Mouse (Mus musculus) CH12.LX (cell line): ENCODE results near the gene Dffb. TPM values are rescaled to one million over a fixed set of nuclear protein-coding genes. Genes with fewer than 3 reads are reported as not detected.

Experiments
- DNase-seq: peaks from one replicate; pipeline ENCODE4 v3.0.0-alpha.2; 2013; ENCODE audit errors: extremely low read depth
- H3K27ac ChIP-seq: 2 replicates; pipeline ENCODE4 v1.5.1; 2012; ENCODE audit warnings: low read depth, mild to moderate bottlenecking, control low read depth, moderate library complexity; ENCODE audit not compliant: insufficient read depth
- H3K27me3 ChIP-seq: replicated peaks from 2 replicates; pipeline ENCODE3; 2012; ENCODE audit warnings: inconsistent platforms
- H3K36me3 ChIP-seq, 2 experiments: replicated peaks in 1 of 2; 2 replicates each; pipeline versions ENCODE3 to v1.6.1; 2012; ENCODE audit warnings: inconsistent platforms in 1 of 2, low read length in 1 of 2, mild to moderate bottlenecking in 1 of 2, mixed read lengths in 1 of 2, moderate library complexity in 1 of 2; ENCODE audit not compliant: control insufficient read depth in 1 of 2, insufficient read depth in 1 of 2
- H3K4me1 ChIP-seq, 2 experiments: 2 replicates each; pipeline ENCODE4 v1.6.1; 2012; ENCODE audit warnings: inconsistent platforms in 1 of 2, moderate library complexity in 1 of 2; ENCODE audit not compliant: insufficient read depth in 2 of 2, control insufficient read depth in 1 of 2
- H3K4me2 ChIP-seq: 2 replicates; pipeline ENCODE4 v1.6.1; 2012; ENCODE audit warnings: low read depth, mild to moderate bottlenecking, control low read depth; ENCODE audit not compliant: poor library complexity, insufficient read depth, severe bottlenecking
- H3K4me3 ChIP-seq, 3 experiments: fragments of 150-350 bp in 1 of 3; sonication (generic) in 1 of 3; replicated peaks in 1 of 3; 2 replicates each; pipeline versions ENCODE3 to v1.5.1; 2011 to 2012; ENCODE audit warnings: low read depth in 2 of 3, low read length in 2 of 3, mild to moderate bottlenecking in 2 of 3, moderate library complexity in 2 of 3, control low read depth in 1 of 3, improper control_type of control experiment in 1 of 3, inconsistent platforms in 1 of 3, mixed read lengths in 1 of 3; ENCODE audit not compliant: poor library complexity in 1 of 3
- H3K79me2 ChIP-seq: replicated peaks from 2 replicates; pipeline ENCODE4 v1.6.1; 2012; ENCODE audit warnings: mild to moderate bottlenecking, moderate library complexity; ENCODE audit not compliant: control insufficient read depth, poor library complexity, insufficient read depth, severe bottlenecking; ENCODE audit errors: extremely low read depth
- H3K9ac ChIP-seq: 2 replicates; pipeline ENCODE4 v1.6.1; 2012; ENCODE audit warnings: low read depth, mild to moderate bottlenecking, control low read depth, moderate library complexity; ENCODE audit not compliant: insufficient read depth
- H3K9me3 ChIP-seq: replicated peaks from 2 replicates; pipeline ENCODE3; 2012; ENCODE audit warnings: low read length, inconsistent platforms, mixed read lengths
- BHLHE40 ChIP-seq: IDR thresholded peaks from 2 replicates; pipeline ENCODE4 v1.6.1; 2011; ENCODE audit warnings: mild to moderate bottlenecking, low read depth, low read length, improper control_type of control experiment
- CHD1 ChIP-seq: IDR thresholded peaks from 2 replicates; pipeline ENCODE4 v1.6.1; 2012; ENCODE audit warnings: low read depth, low read length, improper control_type of control experiment, inconsistent platforms
- CHD2 ChIP-seq: IDR thresholded peaks from 2 replicates; pipeline ENCODE4 v1.6.1; 2011; ENCODE audit warnings: low read length, improper control_type of control experiment
- ELF1 ChIP-seq: IDR thresholded peaks from 2 replicates; pipeline ENCODE4 v1.6.1; 2014; ENCODE audit warnings: low read depth, mild to moderate bottlenecking, inconsistent platforms, low read length, improper control_type of control experiment
- ETS1 ChIP-seq: conservative IDR thresholded peaks from 2 replicates; pipeline ENCODE4 v1.6.1; 2012; ENCODE audit warnings: low read depth, mild to moderate bottlenecking, inconsistent platforms, low read length, improper control_type of control experiment, moderate library complexity
- IRF4 ChIP-seq: IDR thresholded peaks from 2 replicates; pipeline ENCODE4 v1.6.1; 2014; ENCODE audit warnings: low read depth, mild to moderate bottlenecking, inconsistent platforms, low read length, improper control_type of control experiment
- JUN ChIP-seq: IDR thresholded peaks from 2 replicates; pipeline ENCODE4 v1.6.1; 2011; ENCODE audit warnings: low read depth, mild to moderate bottlenecking, low read length, improper control_type of control experiment, moderate library complexity; ENCODE audit not compliant: insufficient read depth
- JUND ChIP-seq: conservative IDR thresholded peaks from 2 replicates; pipeline ENCODE4 v1.6.1; 2011; ENCODE audit warnings: low read depth, low read length, improper control_type of control experiment
- KAT2A ChIP-seq: IDR thresholded peaks from 2 replicates; pipeline ENCODE4 v1.6.1; 2012; ENCODE audit warnings: low read length, improper control_type of control experiment, inconsistent platforms; ENCODE audit not compliant: insufficient replicate concordance
- MAFK ChIP-seq: IDR thresholded peaks from 2 replicates; pipeline ENCODE4 v1.6.1; 2011; ENCODE audit warnings: low read length, improper control_type of control experiment; ENCODE audit not compliant: insufficient replicate concordance
- MAZ ChIP-seq: IDR thresholded peaks from 2 replicates; pipeline ENCODE4 v1.6.1; 2012; ENCODE audit warnings: low read depth, mild to moderate bottlenecking, inconsistent platforms, low read length, improper control_type of control experiment, moderate library complexity
- MEF2A ChIP-seq: IDR thresholded peaks from 2 replicates; pipeline ENCODE4 v1.6.1; 2014; ENCODE audit warnings: low read depth, mild to moderate bottlenecking, inconsistent platforms, low read length, improper control_type of control experiment, borderline replicate concordance
- MYC ChIP-seq: IDR thresholded peaks from 2 replicates; pipeline ENCODE4 v1.6.1; 2011; ENCODE audit warnings: low read depth, mild to moderate bottlenecking, improper control_type of control experiment, low read length
- NRF1 ChIP-seq: IDR thresholded peaks from 2 replicates; pipeline ENCODE4 v1.6.1; 2014; ENCODE audit warnings: low read depth, mild to moderate bottlenecking, inconsistent platforms, low read length, improper control_type of control experiment, moderate library complexity
- PAX5 ChIP-seq: IDR thresholded peaks from 2 replicates; pipeline ENCODE4 v1.6.1; 2012; ENCODE audit warnings: low read length, inconsistent platforms, mixed read lengths
- POLR2AphosphoS2 ChIP-seq: IDR thresholded peaks from 2 replicates; pipeline ENCODE4 v1.6.1; 2011; ENCODE audit warnings: low read depth, low read length, improper control_type of control experiment
- RAD21 ChIP-seq: IDR thresholded peaks from 2 replicates; pipeline ENCODE4 v1.6.1; 2011; ENCODE audit warnings: low read depth, mild to moderate bottlenecking, low read length, improper control_type of control experiment, moderate library complexity
- SIN3A ChIP-seq: IDR thresholded peaks from 2 replicates; pipeline ENCODE4 v1.6.1; 2012; ENCODE audit warnings: low read length, improper control_type of control experiment, inconsistent platforms
- SMC3 ChIP-seq: IDR thresholded peaks from 2 replicates; pipeline ENCODE4 v1.6.1; 2011; ENCODE audit warnings: low read depth, low read length, improper control_type of control experiment
- TCF12 ChIP-seq: IDR thresholded peaks from 2 replicates; pipeline ENCODE4 v1.6.1; 2014; ENCODE audit warnings: low read depth, mild to moderate bottlenecking, inconsistent platforms, low read length, improper control_type of control experiment
- UBTF ChIP-seq: IDR thresholded peaks from 2 replicates; pipeline ENCODE4 v1.6.1; 2012; ENCODE audit warnings: low read depth, mild to moderate bottlenecking, inconsistent platforms, low read length, improper control_type of control experiment, moderate library complexity
- USF1 ChIP-seq: IDR thresholded peaks from 2 replicates; pipeline ENCODE4 v1.6.1; 2014; ENCODE audit warnings: low read depth, mild to moderate bottlenecking, inconsistent platforms, low read length, improper control_type of control experiment
- ZC3H11A ChIP-seq: IDR thresholded peaks from 2 replicates; pipeline ENCODE4 v1.6.1; 2012; ENCODE audit warnings: low read depth, mild to moderate bottlenecking, inconsistent platforms, low read length, improper control_type of control experiment
- dilution Hi-C: fragments of 300-500 bp; cut with MboI; formaldehyde crosslinking; loops from 2 replicates; pipeline ENCODE4 v1.14.3; 2020; ENCODE audit warnings: low sequenced_read_pairs; ENCODE audit not compliant: extremely low pct_unique_long_range_greater_than_20kb, extremely low pct_ligation_motif_present
- in situ Hi-C: fragments of 300-500 bp; cut with MboI; formaldehyde crosslinking; loops from 3 replicates; pipeline ENCODE4 v1.14.3; 2019; ENCODE audit warnings: low sequenced_read_pairs, low pct_ligation_motif_present, low pct_unique_long_range_greater_than_20kb, mixed read lengths
- polyA plus RNA-seq: library from polyadenylated mRNA; unstranded; fragments of >175 nt; gene quantifications from 2 replicates; pipeline ENCODE4 v1.2.1, GENCODE M21; 2012; ENCODE audit warnings: low read depth; ENCODE audit not compliant: insufficient read length
- total RNA-seq, 2 experiments: library from RNA; depleted of rRNA; stranded (reverse); fragments of 300-350 nt in 1 of 2; fragments of >200 nt in 1 of 2; gene quantifications; 2 replicates each; pipeline ENCODE4 v1.2.3; 2012 to 2014

The Dffb gene
- total and polyA plus RNA-seq, 3 experiments = 10.7 to 21.4 (median 12.6) TPM

- dilution Hi-C loops = no loop called here
- peaks cover 65 to 95% of the 10 kb centered on the region in 2 experiments for H3K36me3 ChIP-seq
These were observed 8.3 kb downstream of the Dffb start for GRCm38 (mm10) chr4:153966651-153967050.

GRCm38 (mm10) chr4:153962631-153963030 lies 12.3 kb downstream of the Dffb start:
- dilution Hi-C loops = no loop called here
- in situ Hi-C loops = no loop called here
- Histone ChIP-seq H3K4me1 (peaks cover 4 to 23% of the 10 kb centered on the region in 2 experiments; a peak in 3 of 4 replicates), H3K27ac (no peak overlapping the region), H3K4me3 (no peak overlapping the region), H3K9ac (no peak overlapping the region), H3K9me3 (no peaks in the 10 kb centered on the region), H3K4me2 (no peak overlapping the region), H3K79me2 (no peaks in the 10 kb centered on the region), H3K36me3 (peaks cover 57 to 80% of the 10 kb centered on the region in 2 experiments), H3K27me3 (no peaks in the 10 kb centered on the region)
- TF ChIP-seq CHD2 = no peak
- no peak for TF ChIP-seq SMC3
- TF ChIP-seq CHD1 = no peak
- TF ChIP-seq USF1 = no peak
- TF ChIP-seq POLR2AphosphoS2 = no peak
- no peak for TF ChIP-seq TCF12
- no peak for TF ChIP-seq SIN3A
- TF ChIP-seq JUN = no peak
- no peak for TF ChIP-seq UBTF
- TF ChIP-seq BHLHE40 = no peak
- no peak for TF ChIP-seq MYC
- no peak for TF ChIP-seq JUND
- no peak for TF ChIP-seq PAX5
- no peak for TF ChIP-seq ETS1
- no peak for TF ChIP-seq MAFK
- TF ChIP-seq KAT2A = no peak
- no peak for TF ChIP-seq MEF2A
- no peak for DNase-seq

More at GRCm38 (mm10) chr4:153966651-153967050, 8.3 kb downstream of the Dffb start:
- H3K4me1 ChIP-seq = peaks cover 3 to 10% of the 10 kb centered on the region in 2 experiments; a peak in 2 of 4 replicates
- H3K9me3 ChIP-seq = no peaks in the 10 kb centered on the region
- DNase-seq = no peak
- H3K4me2 ChIP-seq = no peak overlapping the region
- no peak overlapping the region for H3K9ac ChIP-seq
- no peak for TF ChIP-seq ZC3H11A
- no peak for TF ChIP-seq ELF1
- TF ChIP-seq IRF4 = no peak
- TF ChIP-seq RAD21 = no peak
- TF ChIP-seq MAZ = no peak
- no peak for TF ChIP-seq MAFK
- no peak for TF ChIP-seq NRF1
- TF ChIP-seq MYC = no peak
- H3K4me3 ChIP-seq = no peak overlapping the region
- in situ Hi-C loops = no loop called here
- H3K27me3 ChIP-seq = no peaks in the 10 kb centered on the region
- no peak overlapping the region for H3K27ac ChIP-seq
- no peaks in the 10 kb centered on the region for H3K79me2 ChIP-seq
